Mouse (Mus musculus): Measurements from ENCODE around the gene Olfr834. TPM values are rescaled to one million over a fixed set of nuclear protein-coding genes. Genes with fewer than 3 reads are reported as not detected.

Olfr834 gene
- polyA plus RNA-seq (2021; fragmentation: Nextera tagmentation): not detected in 2 replicates
- long read RNA-seq, experiment 1: 0 reads
- long read RNA-seq, experiment 2: 0 reads

DNA sequence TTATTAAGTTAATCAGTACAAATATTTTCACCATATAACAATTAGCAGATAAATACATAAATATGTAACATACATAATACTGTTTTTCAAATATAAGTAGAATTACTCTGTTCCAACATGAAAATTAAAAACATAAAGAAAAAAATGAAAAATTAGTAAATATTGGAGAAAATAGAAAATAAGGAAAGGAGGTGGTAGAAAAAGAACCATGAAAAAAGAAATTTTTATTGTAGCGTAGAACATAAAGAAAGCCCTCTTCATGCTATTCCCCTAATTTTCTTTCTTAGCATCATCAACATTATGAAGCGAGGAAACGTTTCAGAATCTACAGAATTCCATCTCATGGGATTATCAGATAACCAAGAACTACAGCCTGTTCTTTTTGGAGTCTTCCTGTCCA, at the start of gene Olfr834:
Gene Olfr834 (plus strand): TSS at position 301 of the 400 bp plus-strand sequence.

DNA sequence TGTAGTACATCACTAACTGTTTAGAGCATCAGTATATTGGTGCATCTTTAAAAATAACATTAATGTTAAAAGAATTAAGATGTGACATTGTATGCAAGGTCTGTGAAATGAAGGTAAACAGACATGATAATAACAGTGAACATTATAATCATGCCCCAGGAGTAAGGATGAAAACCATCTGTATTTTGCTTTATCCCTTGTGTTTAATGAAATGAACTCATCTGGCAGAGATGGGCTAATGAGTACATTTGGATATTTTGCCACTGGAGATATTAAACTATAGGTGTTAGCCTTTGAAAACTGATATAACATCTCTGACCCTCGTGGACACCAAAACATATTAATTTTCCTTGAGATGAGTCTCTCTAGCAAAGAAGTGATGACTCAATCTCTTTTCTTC, 44.6 kb downstream of the Olfr834 start, which contains the start of gene Olfr835:
Gene Olfr835 (plus strand): TSS at position 301 of the 400 bp plus-strand sequence.

Other genes with a start within 250 kb of the Olfr834 start
- gene Olfr24, start 224.0 kb upstream of the Olfr834 start, polyA plus RNA-seq (2021; fragmentation: Nextera tagmentation): not detected in 2 replicates
- not detected in 2 replicates for gene Olfr828, start 168.5 kb upstream of the Olfr834 start, polyA plus RNA-seq (2021; fragmentation: Nextera tagmentation)
- gene Olfr829, start 133.1 kb upstream of the Olfr834 start, polyA plus RNA-seq (2021; fragmentation: Nextera tagmentation): not detected in 2 replicates
- gene Olfr830, start 113.3 kb upstream of the Olfr834 start, polyA plus RNA-seq (2021; fragmentation: Nextera tagmentation): not detected in 2 replicates
- gene Olfr832, start 50.9 kb upstream of the Olfr834 start, polyA plus RNA-seq (2021; fragmentation: Nextera tagmentation): not detected in 2 replicates
- not detected in 2 replicates for gene Olfr835, start 44.7 kb downstream of the Olfr834 start, polyA plus RNA-seq (2021; fragmentation: Nextera tagmentation)
- not detected in 2 replicates for gene Olfr836, start 132.4 kb downstream of the Olfr834 start, polyA plus RNA-seq (2021; fragmentation: Nextera tagmentation)
- not detected in 2 replicates for gene Olfr837, start 148.3 kb downstream of the Olfr834 start, polyA plus RNA-seq (2021; fragmentation: Nextera tagmentation)
- not detected in 2 replicates for gene Olfr839-ps1, start 189.3 kb downstream of the Olfr834 start, polyA plus RNA-seq (2021; fragmentation: Nextera tagmentation)

All from left cerebral cortex, adult 6 months (tissue).